Mouse (Mus musculus): Measurements from ENCODE around the gene Id3.

The Id3 gene

GRCm38 (mm10) chr4:136177612-136178474 lies 34.5 kb downstream of the Id3 start:
- DNase-seq (ENCODE audit: low spot score), result no peak

GRCm38 (mm10) chr4:136178475-136178921 lies 35.2 kb downstream of the Id3 start:
- no peak for DNase-seq (ENCODE audit: low spot score)

- DNase-seq (ENCODE audit: low spot score), result no peak
These were observed 36.2 kb downstream of the Id3 start for GRCm38 (mm10) chr4:136179456-136179855.

- peak; percentile 85 for DNase-seq (ENCODE audit: low spot score)
These were observed 36.7 kb downstream of the Id3 start for GRCm38 (mm10) chr4:136179998-136180397.

GRCm38 (mm10) chr4:136180408-136181330 lies 37.4 kb downstream of the Id3 start:
- peak; percentile 60 for DNase-seq (ENCODE audit: low spot score)

GRCm38 (mm10) chr4:136181367-136181766 lies 38.1 kb downstream of the Id3 start:
- no peak for DNase-seq (ENCODE audit: low spot score)

- peak; percentile 50 for DNase-seq (ENCODE audit: low spot score)
These were observed 42.1 kb downstream of the Id3 start for GRCm38 (mm10) chr4:136185375-136185774.

- no peak for DNase-seq (ENCODE audit: low spot score)
These were observed 43.0 kb downstream of the Id3 start for GRCm38 (mm10) chr4:136186315-136186714.

GRCm38 (mm10) chr4:136186739-136187472 lies 43.6 kb downstream of the Id3 start:
- no peak for DNase-seq (ENCODE audit: low spot score)

- no peak for DNase-seq (ENCODE audit: low spot score)
These were observed 45.9 kb downstream of the Id3 start for GRCm38 (mm10) chr4:136188973-136189737.

GRCm38 (mm10) chr4:136189912-136190311 lies 46.6 kb downstream of the Id3 start:
- DNase-seq (ENCODE audit: low spot score), result no peak

GRCm38 (mm10) chr4:136193571-136193970 lies 50.3 kb downstream of the Id3 start:
- DNase-seq (ENCODE audit: low spot score), result no peak

GRCm38 (mm10) chr4:136195029-136195428 lies 51.7 kb downstream of the Id3 start:
- no peak for DNase-seq (ENCODE audit: low spot score)
